Mouse (Mus musculus) testis, adult 2 months (tissue): ENCODE data around the gene Nt5c3b. TPM values are rescaled to one million over a fixed set of nuclear protein-coding genes. Genes with fewer than 3 reads are reported as not detected.

Experiments used
- H3K27ac ChIP-seq: fragments of 200-500 bp; 2 replicates; pipeline ENCODE4 v1.5.1; 2012; ENCODE audit warnings: low read depth, low read length; ENCODE audit not compliant: control insufficient read depth, insufficient read depth
- H3K27me3 ChIP-seq: fragments of 200-500 bp; 2 replicates; pipeline ENCODE4 v1.6.1; 2012; ENCODE audit warnings: mild to moderate bottlenecking, low read length, moderate library complexity; ENCODE audit not compliant: control insufficient read depth, insufficient read depth
- H3K36me3 ChIP-seq: fragments of 200-500 bp; 2 replicates; pipeline ENCODE4 v1.6.1; 2012; ENCODE audit warnings: mild to moderate bottlenecking, low read length; ENCODE audit not compliant: control insufficient read depth, insufficient read depth
- H3K4me1 ChIP-seq: fragments of 200-500 bp; 2 replicates; pipeline ENCODE4 v1.6.1; 2012; ENCODE audit warnings: low read length; ENCODE audit not compliant: control insufficient read depth, insufficient read depth
- H3K4me3 ChIP-seq: fragments of 200-500 bp; 2 replicates; pipeline ENCODE4 v1.5.1; 2012; ENCODE audit warnings: low read depth, mild to moderate bottlenecking, low read length, moderate library complexity, mixed read lengths; ENCODE audit not compliant: control insufficient read depth
- CTCF ChIP-seq: fragments of 200-500 bp; IDR thresholded peaks from 2 replicates; pipeline ENCODE4 v1.5.1; 2012; ENCODE audit warnings: low read depth, mild to moderate bottlenecking, inconsistent platforms, low read length, moderate library complexity; ENCODE audit not compliant: control insufficient read depth, insufficient read depth, insufficient replicate concordance
- POLR2A ChIP-seq: fragments of 200-500 bp; IDR thresholded peaks from 2 replicates; pipeline ENCODE4 v1.6.1; 2012; ENCODE audit warnings: low read depth, mild to moderate bottlenecking, inconsistent platforms, low read length, moderate library complexity; ENCODE audit not compliant: control insufficient read depth
- polyA plus RNA-seq: library from polyadenylated mRNA; depleted of rRNA; stranded (reverse); fragments of >200 nt; gene quantifications from 2 replicates; pipeline ENCODE4 v1.2.3, GENCODE M21; 2012; rRNA removed

Nt5c3b gene
- polyA plus RNA-seq, 1 experiment = 152 TPM

DNA sequence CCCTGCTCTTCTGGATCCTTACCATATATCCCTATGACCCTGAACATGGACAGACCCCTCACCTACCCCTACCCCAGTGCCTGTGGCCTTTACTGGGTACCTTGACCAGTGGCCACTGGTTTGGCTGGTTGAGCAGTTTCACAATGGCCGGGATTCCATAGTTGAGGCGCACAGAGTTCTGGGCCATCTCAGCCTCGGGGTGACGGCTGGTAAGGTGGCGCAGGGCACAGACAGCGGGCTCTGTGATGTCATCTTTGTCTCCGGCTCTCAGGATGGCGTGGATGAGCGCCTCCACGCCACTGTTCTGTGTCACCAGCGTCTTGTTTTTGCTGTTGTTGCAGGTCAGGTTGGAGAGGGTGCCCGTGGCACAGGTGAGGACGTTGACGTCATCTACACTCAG is 63.6 kb downstream of the Nt5c3b start:
- Histone ChIP-seq H3K36me3 (no peaks in the 10 kb centered on the region), H3K4me1 (0 out of 2 replicates have a peak, but pooled peaks cover 2% of the 10 kb centered on the region), H3K27me3 (no peaks in the 10 kb centered on the region), H3K27ac (no peak overlapping the region), H3K4me3 (no peak overlapping the region)
- TF ChIP-seq CTCF (no peak), POLR2A (no peak)

DNA sequence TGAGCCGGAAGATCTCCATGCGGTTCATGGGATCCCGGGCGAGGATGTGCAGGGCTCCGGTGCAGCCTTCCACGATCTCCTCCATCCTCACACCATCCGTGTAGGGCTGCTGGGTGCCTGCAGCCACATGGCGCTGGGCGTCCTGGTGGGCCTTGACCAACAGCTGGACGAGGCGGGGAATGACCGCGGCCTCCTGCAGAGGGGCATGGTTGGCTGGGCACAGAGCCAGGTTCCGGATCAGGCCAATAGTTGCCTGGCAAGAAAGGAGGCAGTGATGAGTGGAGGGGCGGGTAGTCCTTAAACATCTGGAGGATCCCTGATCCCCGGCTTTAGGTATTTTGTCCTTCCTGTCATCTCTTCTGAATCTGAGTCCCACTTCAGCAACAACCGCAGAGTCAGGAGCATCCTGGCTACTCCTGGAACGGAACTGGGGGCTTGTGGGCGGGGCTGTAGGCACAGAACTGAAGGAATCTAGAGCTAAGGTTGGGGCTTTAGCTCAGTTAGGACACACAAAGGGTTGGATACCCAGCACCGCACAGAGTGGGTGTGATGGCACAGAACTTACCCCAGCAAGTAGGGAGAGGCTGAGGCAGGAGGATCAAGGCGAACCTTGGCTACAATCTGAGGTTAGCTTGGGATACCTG is 64.7 kb downstream of the Nt5c3b start:
- Histone ChIP-seq H3K27ac (no peak overlapping the region), H3K27me3 (no peaks in the 10 kb centered on the region), H3K4me3 (no peak overlapping the region), H3K4me1 (0 out of 2 replicates have a peak, but pooled peaks cover 2% of the 10 kb centered on the region), H3K36me3 (no peaks in the 10 kb centered on the region)
- no peak for TF ChIP-seq POLR2A
- TF ChIP-seq CTCF = no peak

DNA sequence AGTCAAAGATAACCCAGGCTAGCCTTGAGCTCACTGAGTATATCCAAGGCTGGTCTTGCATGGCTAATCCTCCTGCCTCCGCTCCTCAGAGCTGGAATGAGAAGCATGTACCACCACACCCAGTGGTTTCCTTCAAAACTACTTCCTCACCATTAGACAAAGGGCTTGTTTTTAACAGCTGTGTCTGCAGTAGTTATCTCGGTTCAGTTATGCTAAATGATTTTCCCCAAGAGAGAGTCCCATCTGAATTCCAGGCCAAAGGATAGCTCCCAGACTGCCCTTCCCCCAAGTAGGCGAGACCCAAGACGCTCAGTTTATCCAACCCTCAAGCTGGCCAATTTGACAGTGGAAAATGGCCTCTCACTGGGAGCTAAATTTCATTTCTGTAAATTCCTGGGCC is 65.6 kb downstream of the Nt5c3b start:
- Histone ChIP-seq H3K27ac (no peak overlapping the region), H3K36me3 (no peaks in the 10 kb centered on the region), H3K4me3 (no peak overlapping the region), H3K4me1 (0 out of 2 replicates have a peak, but pooled peaks cover 2% of the 10 kb centered on the region), H3K27me3 (no peaks in the 10 kb centered on the region)
- TF ChIP-seq POLR2A (no peak), CTCF (no peak)

DNA sequence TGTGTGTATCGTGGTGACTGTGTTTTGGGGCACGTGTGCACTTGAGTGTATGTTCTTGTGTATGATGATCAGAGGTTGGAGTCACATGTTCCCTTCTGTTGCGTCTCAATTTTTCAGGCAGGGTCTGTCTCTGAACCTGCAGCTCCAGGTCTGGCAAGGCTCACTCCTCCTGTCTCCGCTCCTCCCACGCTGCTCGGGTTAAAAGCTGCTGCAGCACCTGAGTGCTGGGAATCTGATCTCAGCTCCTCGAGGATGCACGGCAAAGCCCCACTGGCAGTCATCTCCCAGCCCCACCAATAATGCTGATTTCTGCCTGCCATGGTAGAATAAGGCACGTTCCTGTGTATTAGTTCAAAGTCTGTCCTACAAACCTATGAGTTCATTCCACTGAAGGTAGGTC is 66.5 kb downstream of the Nt5c3b start:
- Histone ChIP-seq H3K4me3 (no peak overlapping the region), H3K4me1 (0 out of 2 replicates have a peak, but pooled peaks cover 2% of the 10 kb centered on the region), H3K27me3 (no peaks in the 10 kb centered on the region), H3K36me3 (no peaks in the 10 kb centered on the region), H3K27ac (no peak overlapping the region)
- TF ChIP-seq CTCF (no peak), POLR2A (no peak)

Other genes with a start within 250 kb of the Nt5c3b start
- gene Krt9, start 248.6 kb downstream of the Nt5c3b start, polyA plus RNA-seq = not detected in 2 replicates
- gene Krt14, start 234.3 kb downstream of the Nt5c3b start, polyA plus RNA-seq = 1.2 TPM in 1 of 2 replicates, not detected in the other
- gene Krt16, start 192.9 kb downstream of the Nt5c3b start, polyA plus RNA-seq = not detected in 2 replicates
- gene Krt17, start 180.8 kb downstream of the Nt5c3b start, polyA plus RNA-seq = not detected in 2 replicates
- gene Krt42, start 171.9 kb downstream of the Nt5c3b start, polyA plus RNA-seq = not detected in 2 replicates
- 260 and 396 TPM in 2 replicates for gene Eif1, start 121.9 kb downstream of the Nt5c3b start, polyA plus RNA-seq
- 0.43 TPM in 1 of 2 replicates, not detected in the other for gene Gast, start 107.4 kb downstream of the Nt5c3b start, polyA plus RNA-seq
- gene Hap1, start 85.7 kb downstream of the Nt5c3b start, polyA plus RNA-seq = 35.2 and 41.9 TPM in 2 replicates
- 103 TPM in 2 replicates for gene Jup, start 44.0 kb downstream of the Nt5c3b start, polyA plus RNA-seq
- gene P3h4, start 27.0 kb downstream of the Nt5c3b start, polyA plus RNA-seq = 8.5 and 9.0 TPM in 2 replicates
- 6.6 and 7.7 TPM in 2 replicates for gene Fkbp10, start 26.1 kb downstream of the Nt5c3b start, polyA plus RNA-seq
- gene Klhl10, start 109 bp upstream of the Nt5c3b start, polyA plus RNA-seq = 422 and 444 TPM in 2 replicates
- gene Klhl11, start 30.9 kb upstream of the Nt5c3b start, polyA plus RNA-seq = 10.2 and 11.2 TPM in 2 replicates
- gene Acly, start 86.2 kb upstream of the Nt5c3b start, polyA plus RNA-seq = 24.7 and 30.4 TPM in 2 replicates
- 70.4 and 74.1 TPM in 2 replicates for gene Ttc25, start 103.8 kb upstream of the Nt5c3b start, polyA plus RNA-seq
- gene Cnp, start 133.1 kb upstream of the Nt5c3b start, polyA plus RNA-seq = 3.3 and 3.7 TPM in 2 replicates
- 245 and 266 TPM in 2 replicates for gene Nkiras2, start 177.4 kb upstream of the Nt5c3b start, polyA plus RNA-seq
- gene Dnajc7, start 178.4 kb upstream of the Nt5c3b start, polyA plus RNA-seq = 104 and 150 TPM in 2 replicates